Mouse (Mus musculus): ENCODE data around the gene Gm44503. TPM values are rescaled to one million over a fixed set of nuclear protein-coding genes. Genes with fewer than 3 reads are reported as not detected.

The Gm44503 gene
- total and polyA plus RNA-seq, 3 experiments, result not detected

DNA sequence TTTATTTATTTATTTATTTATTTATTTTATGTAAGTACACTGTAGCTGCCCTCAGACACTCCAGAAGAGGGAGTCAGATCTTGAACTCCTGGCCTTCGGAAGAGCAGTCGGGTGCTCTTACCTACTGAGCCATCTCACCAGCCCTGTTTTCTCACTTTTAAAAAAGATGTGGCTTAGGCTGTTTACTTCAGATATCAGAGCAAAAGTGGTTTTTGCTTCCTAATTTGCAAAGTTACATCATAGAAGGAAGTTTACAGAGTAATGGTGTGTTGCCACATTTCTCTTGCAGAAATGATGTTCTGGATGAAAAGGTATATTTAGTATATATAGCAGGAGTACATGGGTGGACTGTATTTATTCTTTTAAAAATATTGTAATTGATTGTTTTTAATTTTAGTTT, 32.8 kb downstream of the Gm44503 start:
- Histone ChIP-seq H3K79me2 (ENCODE audit: control insufficient read depth, insufficient read depth, low read length, poor library complexity) (no peaks in the 10 kb centered on the region), H3K27ac (ENCODE audit: control insufficient read depth, low read depth, low read length) (no peak overlapping the region), H3K4me3 (ENCODE audit: control insufficient read depth in 1 of 2, insufficient read depth in 1 of 2, low read depth in 2 of 2, low read length in 2 of 2) (peak overlapping the region in 1 of 2 experiments; percentile 15; a peak in 1 of 4 replicates), H3K9ac (ENCODE audit: control insufficient read depth, low read depth, low read length, poor library complexity, severe bottlenecking) (no peak overlapping the region), H3K27me3 (ENCODE audit: control insufficient read depth in 1 of 2, insufficient read depth in 2 of 2, low read length in 2 of 2) (no peaks in the 10 kb centered on the region), H3K4me1 (ENCODE audit: control insufficient read depth in 1 of 2, insufficient read depth in 2 of 2, low read length in 2 of 2) (peaks cover 2 to 3% of the 10 kb centered on the region in 2 experiments; a peak in 3 of 4 replicates), H3K9me3 (replicated peaks; ENCODE audit: insufficient read depth, low read length) (no peaks in the 10 kb centered on the region), H3K36me3 (ENCODE audit: control insufficient read depth in 1 of 2, insufficient read depth in 2 of 2, low read length in 2 of 2) (peaks cover 0 to 5% of the 10 kb centered on the region in 2 experiments; a peak in 2 of 4 replicates)
- peak; percentile 47 for DNase-seq (ENCODE audit: low read depth, low spot score)
- TF ChIP-seq SMC3 (IDR thresholded peaks at IDR 0.05; ENCODE audit: low read depth, low read length), result no peak
- TF ChIP-seq TBP (IDR thresholded peaks at IDR 0.05; ENCODE audit: low read depth, low read length), result peak; percentile 85

DNA sequence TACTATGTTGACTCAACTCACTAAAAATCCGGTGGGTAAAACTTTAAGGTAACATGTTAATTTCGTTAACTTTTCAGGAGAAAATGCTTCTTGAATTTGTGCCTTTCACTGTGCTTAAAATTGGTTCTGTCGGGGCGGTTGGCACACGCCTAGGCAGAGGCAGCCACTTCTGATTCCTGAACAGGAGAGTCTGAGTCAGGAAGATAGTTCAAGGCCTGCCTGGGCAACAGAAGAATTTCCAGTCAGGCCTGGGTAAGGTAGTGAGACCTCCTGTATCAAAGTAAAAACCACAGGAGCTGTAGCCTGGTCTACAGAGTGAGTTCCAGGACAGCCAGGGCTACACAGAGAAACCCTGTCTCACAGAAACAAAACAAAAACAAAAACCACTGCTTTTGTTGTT, 33.9 kb downstream of the Gm44503 start:
- TF ChIP-seq HCFC1 (IDR thresholded peaks at IDR 0.05; ENCODE audit: low read depth, low read length) (no peak), MAFK (IDR thresholded peaks at IDR 0.05; ENCODE audit: borderline replicate concordance, low read depth, low read length) (no peak), ZKSCAN1 (IDR thresholded peaks at IDR 0.05; ENCODE audit: low read depth, low read length) (no peak), NELFE (IDR thresholded peaks at IDR 0.05; ENCODE audit: low read depth, low read length) (no peak), TCF12 (IDR thresholded peaks at IDR 0.05; ENCODE audit: low read depth, low read length) (no peak), CHD1 (IDR thresholded peaks at IDR 0.05; ENCODE audit: low read depth, low read length) (no peak), ZC3H11A (IDR thresholded peaks at IDR 0.05; ENCODE audit: low read depth, low read length) (no peak), GATA1 (IDR thresholded peaks at IDR 0.05; ENCODE audit: low read depth, low read length) (no peak), MAX (IDR thresholded peaks at IDR 0.05; ENCODE audit: low read length) (no peak), KAT2A (conservative IDR thresholded peaks at IDR 0.05; ENCODE audit: low read depth, low read length) (no peak), UBTF (IDR thresholded peaks at IDR 0.05; ENCODE audit: borderline replicate concordance, insufficient read depth, low read depth, low read length) (no peak), SIN3A (IDR thresholded peaks at IDR 0.05; ENCODE audit: low read length) (no peak), MAZ (IDR thresholded peaks at IDR 0.05; ENCODE audit: low read depth, low read length) (no peak), MEF2A (IDR thresholded peaks at IDR 0.05; ENCODE audit: extremely low read depth, insufficient replicate concordance, low read depth, low read length, poor library complexity, severe bottlenecking) (no peak), CTCF (IDR thresholded peaks at IDR 0.05 in 2 of 3, conservative IDR thresholded peaks at IDR 0.05 in 1 of 3; ENCODE audit: control insufficient read depth in 1 of 3, insufficient read depth in 1 of 3, low read depth in 2 of 3, low read length in 3 of 3, poor library complexity in 1 of 3, severe bottlenecking in 1 of 3) (no peak), BHLHE40 (IDR thresholded peaks at IDR 0.05; ENCODE audit: borderline replicate concordance, low read depth, low read length) (no peak), ZMIZ1 (IDR thresholded peaks at IDR 0.05; ENCODE audit: low read depth, low read length) (no peak), TAL1 (IDR thresholded peaks at IDR 0.05; ENCODE audit: low read length) (no peak), NRF1 (IDR thresholded peaks at IDR 0.05; ENCODE audit: insufficient read depth, low read depth, low read length, poor library complexity, severe bottlenecking) (no peak), JUND (IDR thresholded peaks at IDR 0.05; ENCODE audit: low read depth, low read length) (no peak)
- no peak overlapping the region for H3K4me3 ChIP-seq (ENCODE audit: control insufficient read depth in 1 of 2, insufficient read depth in 1 of 2, low read depth in 2 of 2, low read length in 2 of 2)

More for the DNA sequence above, 33.9 kb downstream of the Gm44503 start:
- H3K27me3 ChIP-seq (ENCODE audit: control insufficient read depth in 1 of 2, insufficient read depth in 2 of 2, low read length in 2 of 2), result no peaks in the 10 kb centered on the region
- H3K9me3 ChIP-seq (replicated peaks; ENCODE audit: insufficient read depth, low read length), result no peaks in the 10 kb centered on the region
- H3K9ac ChIP-seq (ENCODE audit: control insufficient read depth, low read depth, low read length, poor library complexity, severe bottlenecking), result no peak overlapping the region
- H3K27ac ChIP-seq (ENCODE audit: control insufficient read depth, low read depth, low read length), result no peak overlapping the region
- DNase-seq (ENCODE audit: low read depth, low spot score), result no peak
- peaks cover 0 to under 1% of the 10 kb centered on the region in 2 experiments; a peak in 2 of 4 replicates for H3K36me3 ChIP-seq (ENCODE audit: control insufficient read depth in 1 of 2, insufficient read depth in 2 of 2, low read length in 2 of 2)
- H3K4me1 ChIP-seq (ENCODE audit: control insufficient read depth in 1 of 2, insufficient read depth in 2 of 2, low read length in 2 of 2), result peaks cover 0 to 2% of the 10 kb centered on the region in 2 experiments; a peak in 3 of 4 replicates
- no peaks in the 10 kb centered on the region for H3K79me2 ChIP-seq (ENCODE audit: control insufficient read depth, insufficient read depth, low read length, poor library complexity)

Data from MEL (cell line).